Mouse (Mus musculus) embryonic fibroblast, embryonic 13.5 days (primary cell): ENCODE measurements at regions not wholly inside any gene's neighbourhood (a gene's known extent, or its start where the extent isn't known, plus 50 kb on each side); places are given as distances from the start of the nearest gene placed in this dataset.

Experiments
- CTCF ChIP-seq: IDR thresholded peaks from 2 replicates; pipeline ENCODE4 v1.5.1; 2011; ENCODE audit warnings: mild to moderate bottlenecking, control low read depth, low read length, moderate library complexity, borderline replicate concordance; ENCODE audit not compliant: insufficient read depth
- POLR2A ChIP-seq: IDR thresholded peaks from 2 replicates; pipeline ENCODE4 v1.6.1; 2011; ENCODE audit warnings: low read depth, mild to moderate bottlenecking, control low read depth, low read length, moderate library complexity

DNA sequence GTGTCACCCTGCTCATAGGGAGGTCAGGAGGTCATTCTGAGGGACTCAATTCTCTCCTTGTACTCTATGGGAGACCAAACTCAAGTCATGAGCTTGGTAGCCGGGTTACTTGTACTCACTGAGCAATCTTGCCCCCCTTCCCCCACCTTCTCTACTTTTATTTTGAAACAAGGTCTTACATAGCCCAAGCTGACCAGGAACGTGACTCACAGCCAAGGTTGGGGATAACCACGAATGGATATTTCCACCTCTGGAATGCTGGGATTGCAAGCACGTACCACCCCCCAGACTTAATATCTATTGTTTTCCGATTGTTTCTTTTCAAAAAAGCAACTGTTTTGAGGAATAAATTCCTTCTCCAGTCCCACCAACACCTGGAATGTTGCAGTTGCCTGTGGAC lies 79.2 kb upstream of the Tbx3 start:
- no peak for TF ChIP-seq CTCF
- TF ChIP-seq POLR2A = no peak
